Mouse (Mus musculus): ENCODE measurements at regions not wholly inside any gene's neighbourhood (a gene's known extent, or its start where the extent isn't known, plus 50 kb on each side); places are given as distances from the start of the nearest gene placed in this dataset.

DNA sequence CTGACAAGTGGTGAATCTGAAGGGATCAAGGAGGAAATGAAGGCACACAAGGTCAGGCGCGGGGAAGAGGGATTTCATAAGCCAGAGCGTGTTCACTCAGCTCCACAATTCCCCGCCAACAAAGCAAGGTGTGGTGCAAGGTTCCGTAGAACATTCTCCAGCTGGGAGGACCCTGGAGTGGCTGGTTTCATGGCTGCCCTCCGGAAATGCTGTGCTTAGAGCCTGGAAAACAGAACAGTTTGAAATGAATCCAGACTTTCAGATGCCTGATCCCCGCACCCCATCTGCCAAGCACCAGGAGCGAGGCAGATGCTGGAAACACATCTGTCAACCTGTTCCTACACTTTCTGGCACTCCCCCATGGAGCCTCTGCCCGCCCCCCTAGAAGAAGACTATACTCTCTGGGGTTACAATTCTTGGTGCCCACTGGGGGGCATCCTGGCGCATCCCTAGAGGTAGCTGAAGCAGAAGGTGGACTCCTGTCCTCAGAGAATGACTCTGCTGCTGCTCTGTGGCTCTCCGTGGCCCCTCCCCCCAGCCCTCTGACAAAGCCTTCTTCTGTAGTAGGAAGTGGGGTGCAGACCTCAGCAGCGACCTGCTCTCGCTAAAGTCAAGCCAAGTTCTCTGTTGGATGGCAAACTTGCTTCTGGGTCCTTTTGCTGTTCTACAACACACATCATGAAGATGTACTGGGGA, 54.5 kb upstream of the Mafb start:
- peak; percentile 9 to 44 for DNase-seq

DNA sequence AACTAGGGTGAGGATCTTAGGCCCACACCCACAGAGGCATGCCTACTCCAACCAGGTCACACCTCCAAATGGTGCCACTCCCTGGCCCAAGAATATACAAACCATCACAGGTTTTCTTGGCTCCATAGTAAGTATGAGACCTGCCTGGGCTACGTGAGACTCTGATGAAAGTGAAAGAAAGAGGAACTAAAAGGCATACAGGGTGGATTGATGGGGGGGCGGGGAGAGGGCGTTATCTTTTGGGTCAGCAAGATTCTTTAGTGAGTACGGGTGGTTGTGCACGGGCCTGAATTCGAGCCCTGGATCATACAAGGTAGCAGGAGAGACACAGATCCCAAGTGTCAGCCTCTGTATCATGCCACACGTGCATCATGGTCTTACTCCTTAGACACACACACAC, 57.6 kb upstream of the Mafb start:
- DNase-seq = no peak

DNA sequence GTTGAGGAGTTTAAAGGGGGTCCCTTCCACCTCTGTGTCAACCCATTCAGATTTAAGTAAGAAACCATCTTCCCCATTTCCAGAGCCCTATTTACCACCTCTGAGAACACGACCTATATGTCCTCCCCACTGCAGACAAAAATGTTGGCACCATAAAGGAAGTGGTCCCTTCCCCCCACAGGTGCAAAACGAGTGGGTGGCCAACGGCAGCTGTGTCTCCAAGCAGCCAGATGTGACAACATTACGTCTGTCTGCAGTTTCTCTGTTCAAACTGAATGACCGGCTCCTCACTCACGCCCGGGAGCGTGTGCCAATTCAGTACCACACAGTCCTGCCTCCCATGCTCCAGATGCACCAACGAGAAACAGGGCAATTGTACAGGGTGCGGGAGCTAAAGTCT, 60.6 kb upstream of the Mafb start:
- DNase-seq = no peak

DNA sequence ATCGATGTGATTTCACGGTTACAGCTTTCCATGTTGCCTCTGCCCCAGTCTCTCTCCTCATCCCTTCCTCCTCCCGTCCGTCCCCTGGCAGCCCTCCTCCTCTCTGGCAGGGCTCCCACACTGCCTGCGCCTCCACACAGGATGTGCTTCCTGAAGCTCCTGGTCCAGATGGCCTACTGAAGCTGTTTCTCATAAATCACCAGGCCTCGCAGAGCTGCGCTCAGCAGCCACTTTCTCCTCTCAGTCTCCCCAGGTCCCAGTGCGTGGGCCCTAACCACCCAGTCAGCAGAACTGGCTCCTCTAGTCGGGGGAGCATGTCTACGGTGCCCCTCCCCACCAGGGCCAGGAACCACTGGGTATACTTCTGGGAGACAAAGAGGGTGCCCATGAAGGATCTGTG, 66.4 kb upstream of the Mafb start:
- DNase-seq = peak; percentile 56 to 76

DNA sequence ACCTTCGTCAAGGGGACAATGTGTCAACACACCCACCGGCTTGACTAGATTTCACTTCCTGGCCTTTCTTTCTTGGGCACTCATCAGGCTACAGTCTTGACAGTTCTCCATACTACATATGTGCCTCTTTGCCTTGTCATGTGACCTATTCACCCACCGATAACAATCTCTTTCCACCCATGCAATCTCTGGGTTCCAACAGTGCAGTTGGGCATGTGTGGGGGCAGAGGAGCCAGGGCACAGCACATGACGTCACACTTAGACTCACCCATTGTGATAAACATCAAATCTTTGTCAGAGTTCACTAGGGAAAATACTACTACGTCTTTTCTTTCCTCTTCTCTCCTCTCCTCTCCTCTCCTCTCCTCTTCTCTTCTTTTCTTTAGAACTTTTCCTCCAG, 67.8 kb upstream of the Mafb start:
- DNase-seq = no peak

DNA sequence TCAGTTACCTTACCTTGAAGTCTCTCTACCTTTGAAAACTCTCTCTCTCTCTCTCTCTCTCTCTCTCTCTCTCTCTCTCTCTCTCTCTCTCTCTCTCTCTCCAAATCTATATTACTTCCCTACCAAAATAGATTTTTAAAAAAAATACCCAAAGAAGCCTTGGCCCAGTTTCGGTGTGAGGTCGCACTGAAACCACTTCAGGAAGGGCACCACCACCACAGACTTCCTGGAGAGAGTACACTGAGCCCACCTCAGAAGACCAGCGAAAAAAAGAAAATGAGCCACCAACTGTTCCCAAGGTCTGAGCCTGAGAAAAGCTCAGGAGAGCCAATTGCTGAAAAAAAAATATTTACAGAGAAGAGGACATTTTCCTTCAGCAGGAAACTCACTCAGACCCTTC, 68.8 kb upstream of the Mafb start:
- no peak for DNase-seq

DNA sequence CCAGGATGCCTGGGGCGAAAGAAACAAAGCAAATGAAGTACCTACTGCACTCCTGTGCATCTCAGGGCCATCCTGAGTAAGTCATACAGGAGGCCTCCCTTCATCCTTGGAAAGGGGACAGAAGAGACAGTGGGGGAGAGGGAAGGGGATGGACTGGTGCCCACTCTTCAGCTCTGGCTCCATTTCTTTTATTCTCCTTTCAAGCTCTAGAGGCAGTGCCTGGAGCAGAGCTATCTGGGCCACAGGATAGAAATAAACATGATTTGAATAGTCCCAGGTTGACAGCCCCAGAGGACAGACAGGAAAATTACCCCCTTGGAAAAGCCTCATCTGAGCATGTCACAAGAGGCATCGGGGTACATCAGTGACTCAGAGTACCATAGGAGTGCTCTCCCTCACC, 72.2 kb upstream of the Mafb start:
- DNase-seq = no peak

DNA sequence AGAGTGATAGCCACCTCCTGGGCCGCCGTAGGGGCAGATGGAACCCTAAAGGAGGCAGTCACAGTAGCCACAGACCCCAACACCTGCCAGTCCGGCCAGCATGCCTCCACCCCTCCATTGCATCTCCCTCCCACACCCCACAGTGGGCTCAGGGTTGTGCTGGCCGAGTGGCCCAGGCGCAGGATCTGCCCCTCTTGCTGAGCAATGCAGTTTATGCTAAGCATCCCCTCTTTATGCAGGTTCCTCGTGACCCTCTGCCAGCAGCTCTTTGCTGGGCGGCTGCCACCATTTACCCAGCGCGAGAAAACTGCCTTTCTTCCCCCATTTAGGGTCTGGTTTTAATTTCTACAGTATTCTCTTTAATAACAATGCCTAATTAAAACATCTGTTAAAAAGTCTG, 73.4 kb upstream of the Mafb start:
- no peak for DNase-seq

DNA sequence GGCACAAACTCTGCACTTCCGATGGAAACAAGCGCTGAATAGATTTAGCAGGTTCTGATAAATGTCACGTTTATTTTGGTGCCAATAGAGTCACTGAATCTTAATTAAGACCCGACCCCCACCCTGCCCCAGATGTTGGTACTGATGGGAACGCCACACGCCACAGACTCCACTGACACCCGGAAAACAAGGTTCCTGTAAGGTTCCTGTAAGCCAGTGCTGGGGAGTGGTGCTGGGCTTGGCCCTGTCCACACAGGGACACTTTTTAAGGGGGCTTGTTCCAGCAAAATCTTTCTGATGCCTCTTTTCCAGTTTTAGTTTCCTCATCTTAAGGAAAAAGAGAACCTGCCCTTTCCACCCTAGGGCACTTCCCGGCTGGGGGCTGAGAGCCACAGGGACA, 84.2 kb upstream of the Mafb start:
- DNase-seq = no peak

DNA sequence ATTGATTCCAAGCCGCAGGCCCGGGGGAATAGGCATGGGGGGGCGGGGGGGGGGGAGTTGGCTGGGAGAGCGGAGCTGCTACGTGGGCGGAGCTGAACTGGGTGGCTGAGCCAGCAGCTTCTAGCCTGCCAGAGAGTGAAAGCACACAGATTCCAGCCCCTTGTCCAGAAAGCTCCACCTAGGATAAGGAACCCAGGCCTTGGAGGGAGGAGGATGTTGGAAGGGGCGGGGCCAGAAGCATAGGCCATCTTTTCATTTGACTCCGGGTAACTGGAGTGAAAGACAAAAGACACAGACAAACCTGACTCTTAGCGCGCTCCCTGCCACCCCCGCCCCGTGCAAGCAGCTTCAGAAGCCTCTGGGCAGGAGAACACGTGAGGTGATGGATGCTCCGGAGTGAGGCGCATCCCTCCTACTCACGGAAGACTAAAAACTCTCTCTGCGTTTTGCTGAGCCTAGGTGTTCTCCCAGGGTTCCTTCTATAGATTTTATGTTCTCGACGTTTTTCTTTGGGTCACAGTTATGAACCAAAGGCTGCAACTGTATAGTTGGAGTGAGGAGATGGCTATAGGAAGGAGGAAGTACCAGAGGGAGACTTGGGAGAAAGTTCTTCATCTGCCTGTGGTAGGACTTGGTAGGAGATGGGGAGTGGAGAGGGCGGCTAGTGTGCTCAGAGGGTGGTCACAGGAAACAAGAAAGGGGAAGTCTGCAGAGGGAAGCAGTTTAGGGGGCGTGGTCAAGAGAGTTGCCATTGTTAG, 84.8 kb upstream of the Mafb start:
- peak; percentile 79 to 85 for DNase-seq

DNA sequence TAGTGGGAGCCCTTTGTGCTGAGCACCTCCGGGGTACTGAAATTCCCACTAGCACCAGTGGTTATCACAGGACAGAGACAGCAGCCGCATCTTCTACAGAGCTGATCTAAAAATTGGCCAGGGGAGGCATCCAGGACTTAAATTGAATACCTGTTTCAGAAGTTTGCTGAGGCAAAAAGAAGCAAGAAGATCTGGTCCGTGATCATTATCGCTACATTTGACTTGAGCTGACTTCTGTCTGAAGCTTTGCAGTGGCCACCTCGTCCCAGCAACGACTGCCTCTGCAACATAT, 85.3 kb upstream of the Mafb start:
- DNase-seq = no peak

DNA sequence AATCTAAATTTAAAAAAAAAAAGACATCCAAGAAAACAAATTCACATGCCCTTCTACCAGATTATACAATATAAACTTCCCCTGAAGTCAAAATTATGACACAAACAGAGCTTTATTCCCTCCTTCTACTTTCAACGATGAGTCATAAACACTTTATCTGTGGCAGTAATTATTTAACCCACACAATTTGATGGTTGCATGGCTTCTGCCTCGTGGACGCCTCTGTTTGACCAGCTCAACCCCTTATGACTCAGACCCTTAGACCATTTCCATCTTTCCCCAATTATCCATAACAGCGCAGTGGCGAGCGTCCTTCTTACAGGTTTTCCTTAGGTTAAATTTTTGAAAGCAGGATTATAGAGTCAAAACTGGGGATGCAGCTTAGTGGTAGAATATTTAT, 85.9 kb upstream of the Mafb start:
- DNase-seq = no peak

DNA sequence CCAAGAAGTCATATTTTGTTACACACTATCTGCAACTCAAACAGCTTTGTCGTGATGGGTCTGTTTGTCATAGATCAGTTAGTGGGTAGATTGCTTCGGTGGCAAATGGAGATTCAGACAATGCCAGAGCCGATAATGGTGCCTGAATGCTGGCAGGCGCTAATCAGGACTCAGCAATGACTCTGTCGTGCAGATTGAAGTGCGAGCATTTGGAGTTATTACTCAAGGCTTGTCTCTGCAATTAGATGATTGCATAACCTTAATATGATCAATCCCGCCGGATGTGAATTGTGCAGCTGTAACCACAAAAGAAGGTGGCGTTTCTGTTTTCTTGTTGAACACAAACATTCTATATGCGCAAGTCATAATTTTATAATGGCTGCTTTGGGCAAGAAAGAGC, 88.8 kb upstream of the Mafb start:
- no peak for DNase-seq

DNA sequence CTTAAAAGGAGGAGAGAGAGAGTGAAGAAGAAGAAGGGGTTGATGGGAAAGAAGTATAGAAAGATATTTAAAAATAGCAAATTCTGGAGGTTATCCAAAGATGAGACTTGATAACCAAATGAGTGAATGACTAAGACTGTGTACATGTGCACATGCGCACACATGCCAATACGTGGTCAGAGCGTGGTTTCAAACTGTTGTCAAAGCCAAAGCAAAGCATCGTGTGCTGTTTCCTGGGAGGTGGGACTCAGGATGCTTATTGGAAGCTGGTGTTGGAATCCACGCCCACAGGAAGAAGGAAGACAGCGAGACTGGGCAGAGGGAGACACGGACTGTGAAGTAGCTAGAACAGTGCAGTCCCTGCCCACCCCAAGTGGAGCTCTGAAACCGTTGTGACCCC, 89.8 kb upstream of the Mafb start:
- no peak for DNase-seq

DNA sequence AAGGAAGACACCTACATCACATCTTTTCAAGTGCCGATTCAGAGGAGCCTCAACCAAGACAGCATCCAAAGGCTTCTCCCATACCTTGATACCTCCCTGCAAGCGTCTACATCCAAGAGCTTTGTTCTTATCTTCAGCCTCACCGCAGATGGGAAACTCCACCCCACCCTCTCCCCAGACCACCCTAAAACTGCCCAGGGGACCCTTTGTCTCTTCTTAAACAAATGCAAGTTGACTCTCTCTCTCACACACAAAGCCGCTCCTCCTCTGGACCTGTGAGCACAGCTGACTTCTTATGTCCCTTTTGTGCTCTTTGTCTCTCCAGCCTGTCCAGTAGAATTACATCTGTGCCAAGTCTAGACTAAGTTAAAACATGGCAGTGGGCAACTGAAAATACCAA, 104.7 kb upstream of the Mafb start:
- DNase-seq = no peak

DNA sequence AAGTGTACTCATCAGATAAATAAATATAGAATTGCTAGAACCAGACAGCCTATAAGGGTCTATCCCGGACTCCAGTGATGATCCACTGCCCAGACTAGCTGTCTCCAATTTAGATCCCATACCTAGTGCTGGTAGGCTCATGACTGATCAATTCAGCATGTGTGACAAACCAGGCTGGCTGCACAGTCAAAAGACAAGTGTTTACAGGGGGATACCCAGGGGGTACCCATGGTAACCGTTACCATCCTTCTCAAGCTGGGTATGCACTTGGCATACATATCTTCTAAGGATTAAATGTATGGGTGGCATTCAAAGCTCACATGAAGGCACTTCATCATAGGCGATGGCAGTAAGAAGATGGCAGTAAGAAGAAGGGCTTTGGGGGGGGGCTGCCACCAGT, 109.3 kb upstream of the Mafb start:
- no peak for DNase-seq

DNA sequence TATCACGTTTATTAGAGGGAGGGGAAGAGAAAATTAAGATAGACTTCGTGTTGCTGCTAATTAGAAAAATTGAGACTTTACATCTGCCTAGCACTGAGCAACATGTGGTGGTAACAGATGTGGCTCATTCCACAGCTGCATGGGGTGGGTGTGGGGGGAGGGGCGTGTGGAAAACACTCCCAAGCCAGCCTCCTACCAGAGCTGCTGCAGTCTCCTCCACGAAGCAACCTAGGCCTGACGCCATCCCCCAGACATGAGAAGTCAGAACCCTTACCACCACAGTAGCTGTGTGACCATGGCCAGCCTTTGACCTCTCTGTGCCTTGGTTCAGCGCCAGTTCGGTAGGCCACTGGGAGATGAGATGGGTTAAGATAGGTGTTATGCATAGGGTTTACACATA, 112.4 kb upstream of the Mafb start:
- DNase-seq = no peak

DNA sequence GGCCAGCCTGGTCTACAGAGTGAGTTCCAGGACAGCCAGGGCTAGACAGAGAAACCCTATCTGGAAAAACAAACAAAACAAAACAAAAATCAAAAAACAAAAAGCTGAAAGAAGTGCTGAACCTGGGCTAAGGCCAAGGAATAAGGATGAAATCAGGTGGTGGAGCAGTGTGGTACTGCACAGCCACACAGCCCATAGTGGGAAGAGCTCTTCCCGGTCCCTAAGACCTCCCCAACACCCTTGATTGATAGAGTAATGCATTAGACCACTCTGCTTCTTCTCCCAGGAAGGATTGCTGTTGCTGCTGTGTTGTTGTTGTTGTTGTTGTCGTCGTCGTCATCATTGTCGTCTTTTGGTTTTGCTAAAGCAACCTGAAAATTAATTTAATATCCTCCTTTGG, 118.2 kb upstream of the Mafb start:
- DNase-seq = no peak

DNA sequence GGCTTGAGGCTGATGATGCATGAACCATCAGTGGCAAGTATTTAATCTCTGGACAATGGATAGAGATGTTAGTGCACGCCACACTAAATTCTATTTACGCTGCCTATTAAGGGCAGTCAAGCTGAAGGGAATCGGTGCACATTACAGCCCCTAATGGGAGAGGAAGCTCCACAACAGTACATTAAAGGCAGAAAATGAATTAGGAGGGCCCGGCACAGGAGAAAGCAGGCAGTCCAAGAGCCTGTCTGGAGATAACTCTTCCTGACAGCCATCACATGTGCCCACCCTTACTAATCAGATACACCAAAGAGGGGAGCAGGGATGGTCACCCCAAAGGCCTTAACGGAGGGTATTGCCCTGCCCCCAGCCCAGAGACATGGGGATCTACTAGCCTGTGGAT, 118.7 kb upstream of the Mafb start:
- DNase-seq = no peak

DNA sequence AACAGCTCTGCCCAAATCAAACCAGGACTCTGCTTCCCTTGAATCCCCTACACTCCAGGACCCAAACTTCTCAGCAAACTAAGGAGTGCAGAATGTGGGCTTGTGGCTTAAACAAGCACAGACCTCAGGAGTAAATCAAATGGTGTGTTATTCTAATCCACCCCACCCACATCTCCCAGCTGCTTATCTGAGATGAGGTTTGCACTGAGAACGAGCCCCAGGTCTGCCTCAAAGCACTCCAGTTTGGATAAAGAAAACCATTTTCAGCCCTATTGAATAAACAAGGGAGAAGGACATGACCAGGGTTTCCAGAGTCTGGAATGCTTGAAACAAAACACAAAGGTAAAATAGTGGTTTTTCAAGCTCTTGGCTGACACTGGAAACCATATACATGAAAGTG, 132.9 kb upstream of the Mafb start:
- no peak for DNase-seq

DNA sequence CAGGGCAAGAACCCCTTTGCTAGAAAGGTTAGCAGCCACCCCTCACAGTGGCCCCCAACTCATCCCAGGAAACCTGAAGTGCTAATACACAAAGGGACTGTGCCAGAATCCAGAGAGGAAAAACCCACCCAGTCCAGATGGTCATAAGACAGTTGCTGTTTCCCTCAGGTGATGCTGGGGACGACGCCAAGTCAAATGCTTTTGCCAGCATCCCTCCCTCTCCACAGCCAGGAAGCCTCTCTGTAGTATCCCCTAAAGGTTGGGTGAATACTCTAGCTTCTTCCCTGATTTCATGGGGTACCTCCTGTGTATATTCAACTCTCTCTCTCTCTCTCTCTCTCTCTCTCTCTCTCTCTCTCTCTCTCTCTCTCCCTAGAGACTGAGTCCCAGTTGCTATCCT, 136.0 kb upstream of the Mafb start:
- DNase-seq = no peak

DNA sequence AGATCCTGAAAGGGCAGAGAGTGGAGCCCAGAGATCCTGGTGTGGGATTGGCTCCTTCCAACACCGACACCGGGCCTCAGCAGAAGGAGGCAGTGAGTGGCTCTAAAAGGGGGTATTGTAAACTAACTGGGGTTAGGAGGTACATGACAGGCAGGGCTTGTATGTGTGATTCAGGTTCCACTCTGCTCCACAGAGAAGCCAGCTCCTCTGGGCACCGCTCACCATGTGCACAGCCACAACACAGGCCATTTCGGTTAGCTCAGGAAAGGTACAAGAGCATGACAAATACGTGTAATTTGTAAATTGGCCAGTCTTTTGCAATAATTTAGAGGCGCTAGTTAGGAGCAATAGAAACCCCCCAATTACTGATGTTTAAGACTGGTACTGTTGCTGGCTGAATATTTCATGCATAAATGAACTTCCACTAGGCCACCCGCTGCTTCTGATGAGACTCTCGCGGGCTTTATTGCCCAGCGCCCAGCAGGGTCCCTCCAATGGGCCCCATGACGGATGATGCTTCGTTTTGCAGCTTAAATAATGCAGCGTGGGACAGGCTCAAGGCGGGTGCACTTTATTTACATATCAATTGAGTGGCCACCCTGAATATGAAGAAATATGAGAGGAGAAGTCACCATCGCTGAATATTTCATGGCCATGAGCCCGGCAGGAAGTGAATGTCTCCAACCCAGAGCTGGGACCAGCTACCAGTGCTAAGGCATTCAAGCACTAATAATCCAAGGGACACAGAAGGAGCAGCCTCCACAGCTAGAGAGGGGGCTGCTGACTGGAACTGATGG, 136.9 kb upstream of the Mafb start:
- no peak for DNase-seq

DNA sequence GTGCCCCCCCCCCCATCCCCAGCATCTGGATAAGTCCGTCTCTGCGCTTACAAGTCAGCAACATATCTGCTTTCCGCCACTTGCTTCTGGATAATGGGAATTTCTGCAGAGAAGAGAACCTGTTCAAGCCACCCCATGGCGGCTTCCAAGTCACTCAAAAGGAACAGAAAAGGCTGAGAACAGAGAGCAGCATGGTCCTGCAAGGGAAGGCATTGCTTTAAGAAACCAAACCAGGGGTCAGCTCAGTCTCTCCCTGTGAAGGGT, 137.5 kb upstream of the Mafb start:
- DNase-seq = no peak

DNA sequence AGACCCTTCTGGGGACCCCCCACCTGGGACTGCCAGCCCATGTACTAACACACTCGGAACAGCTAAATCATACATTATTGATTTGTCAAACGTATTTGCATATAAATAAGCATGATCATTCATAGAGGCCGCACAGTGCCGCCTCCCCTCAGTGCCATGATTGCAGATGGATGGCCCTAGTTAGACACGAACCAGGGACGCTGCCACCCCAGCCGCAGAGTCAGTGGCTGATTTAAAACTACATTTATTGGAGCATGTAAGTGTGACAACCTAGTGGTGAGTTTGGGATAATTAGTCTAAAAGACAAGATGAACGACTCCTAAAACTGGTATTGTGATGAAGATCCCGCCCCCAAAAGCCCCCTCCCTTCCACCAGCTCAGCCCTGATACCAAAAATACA, 138.3 kb upstream of the Top1 start:
- no peak for DNase-seq

Data from kidney, postnatal 36 days (tissue).